Mouse (Mus musculus) heart, embryonic 11.5 days (tissue): ENCODE measurements around the gene 1700067P10Rik. TPM values are rescaled to one million over a fixed set of nuclear protein-coding genes. Genes with fewer than 3 reads are reported as not detected.

Experiments used
- ATAC-seq: fragments of 200-750 bp; cut with Nextera tagmentation; replicated peaks from 2 replicates; pipeline ENCODE4 v1.8.0; 2017; ENCODE audit warnings: moderate library complexity; ENCODE audit not compliant: insufficient number of reproducible peaks, low FRiP score, low TSS enrichment
- H3K27ac ChIP-seq: fragments of 300-500 bp; sonication (generic); 2 replicates; pipeline ENCODE4 v1.5.1; 2014; ENCODE audit warnings: mild to moderate bottlenecking, low read depth, low read length
- H3K27me3 ChIP-seq: fragments of 300-500 bp; sonication (generic); 2 replicates; pipeline ENCODE4 v1.6.1; 2014; ENCODE audit warnings: mild to moderate bottlenecking, low read length, mixed read lengths; ENCODE audit not compliant: control insufficient read depth, insufficient read depth
- H3K36me3 ChIP-seq: fragments of 300-500 bp; sonication (generic); 2 replicates; pipeline ENCODE4 v1.6.1; 2014; ENCODE audit warnings: mild to moderate bottlenecking, low read length, moderate library complexity, mixed read lengths; ENCODE audit not compliant: control insufficient read depth, insufficient read depth
- H3K4me1 ChIP-seq: fragments of 300-500 bp; sonication (generic); 2 replicates; pipeline ENCODE4 v1.6.1; 2014; ENCODE audit warnings: low read length; ENCODE audit not compliant: control insufficient read depth, insufficient read depth
- H3K4me2 ChIP-seq: fragments of 300-500 bp; sonication (generic); 2 replicates; pipeline ENCODE4 v1.6.1; 2014; ENCODE audit warnings: mild to moderate bottlenecking, moderate library complexity
- H3K4me3 ChIP-seq: fragments of 300-500 bp; sonication (generic); 2 replicates; pipeline ENCODE4 v1.5.1; 2014; ENCODE audit warnings: low read depth, low read length
- H3K9ac ChIP-seq: fragments of 300-500 bp; sonication (generic); 2 replicates; pipeline ENCODE4 v1.6.1; 2014; ENCODE audit warnings: mild to moderate bottlenecking, low read depth, low read length, moderate library complexity
- H3K9me3 ChIP-seq: fragments of 300-500 bp; sonication (generic); replicated peaks from 2 replicates; pipeline ENCODE4 v1.6.1; 2016; ENCODE audit warnings: low read length; ENCODE audit not compliant: control insufficient read depth
- WGBS: fragments of 180-500 bp; shearing (Covaris S2); extraction: QIAGEN DNeasy Blood & Tissue Kit; methylation state at CpG from one replicate; pipeline ENCODE4 v1.1.7; 2014; ENCODE audit not compliant: insufficient replicate concordance; 5-methylcytosine and 5-hydroxymethylcytosine counted together
- polyA plus RNA-seq: library from polyadenylated mRNA; unstranded; fragments of >200 nt; fragmentation: Nextera tagmentation; extraction: Ambion mirVana; gene quantifications from 2 replicates; pipeline ENCODE4 v1.2.1, GENCODE M21; 2014

Gene 1700067P10Rik
- polyA plus RNA-seq, 1 experiment from 2014 or later: not detected

- Histone ChIP-seq H3K9ac (no peak overlapping the region), H3K4me3 (no peak overlapping the region), H3K27ac (no peak overlapping the region), H3K9me3 (no peaks in the 10 kb centered on the region), H3K4me1 (no peaks in the 10 kb centered on the region), H3K36me3 (no peaks in the 10 kb centered on the region), H3K27me3 (no peaks in the 10 kb centered on the region), H3K4me2 (no peak overlapping the region)
- WGBS: 84% methylated on average over 20 of the region's 20 CpGs
- no peak for ATAC-seq
Measured at GRCm38 (mm10) chr17:48120456-48120855, 31.3 kb downstream of the 1700067P10Rik start.

GRCm38 (mm10) chr17:48132810-48133209 is 43.7 kb downstream of the 1700067P10Rik start:
- no peak overlapping the region for H3K9ac ChIP-seq
- WGBS: 73% methylated on average over 2 of the region's 2 CpGs
- no peak for ATAC-seq

More at GRCm38 (mm10) chr17:48132810-48133209, 43.7 kb downstream of the 1700067P10Rik start:
- Histone ChIP-seq H3K27ac (no peak overlapping the region), H3K36me3 (no peaks in the 10 kb centered on the region), H3K4me1 (no peaks in the 10 kb centered on the region), H3K4me3 (no peak overlapping the region), H3K4me2 (no peak overlapping the region), H3K27me3 (no peaks in the 10 kb centered on the region; the same call in 1 of the 2 replicates), H3K9me3 (no peaks in the 10 kb centered on the region)

Other genes starting within 250 kb of the 1700067P10Rik start
- gene Foxp4, start 164.7 kb upstream of the 1700067P10Rik start, polyA plus RNA-seq: 15.6 and 21.1 TPM in 2 replicates
- not detected in 2 replicates for gene 1700122O11Rik, start 51.0 kb upstream of the 1700067P10Rik start, polyA plus RNA-seq
- not detected in 2 replicates for gene 9830107B12Rik, start 56.9 kb downstream of the 1700067P10Rik start, polyA plus RNA-seq
- not detected in 2 replicates for gene A530064D06Rik, start 78.0 kb downstream of the 1700067P10Rik start, polyA plus RNA-seq
- gene Trem1, start 143.4 kb downstream of the 1700067P10Rik start, polyA plus RNA-seq: 0.13 and 0.20 TPM in 2 replicates
- gene Trem3, start 158.5 kb downstream of the 1700067P10Rik start, polyA plus RNA-seq: not detected in 2 replicates
- 0.69 and 0.79 TPM in 2 replicates for gene Treml4, start 175.0 kb downstream of the 1700067P10Rik start, polyA plus RNA-seq
- gene Treml2, start 210.2 kb downstream of the 1700067P10Rik start, polyA plus RNA-seq: 0.66 and 0.79 TPM in 2 replicates
- 0.30 TPM in 1 of 2 replicates, not detected in the other for gene B430306N03Rik, start 226.8 kb downstream of the 1700067P10Rik start, polyA plus RNA-seq